Mouse (Mus musculus) embryo, embryonic 9.5 days (tissue): ENCODE measurements around the gene Tmem87a.

Source experiments
- DNase-seq: peaks from one replicate; pipeline ENCODE4 v3.0.0-alpha.2; 2017; ENCODE audit errors: extremely low spot score

The Tmem87a gene

DNA sequence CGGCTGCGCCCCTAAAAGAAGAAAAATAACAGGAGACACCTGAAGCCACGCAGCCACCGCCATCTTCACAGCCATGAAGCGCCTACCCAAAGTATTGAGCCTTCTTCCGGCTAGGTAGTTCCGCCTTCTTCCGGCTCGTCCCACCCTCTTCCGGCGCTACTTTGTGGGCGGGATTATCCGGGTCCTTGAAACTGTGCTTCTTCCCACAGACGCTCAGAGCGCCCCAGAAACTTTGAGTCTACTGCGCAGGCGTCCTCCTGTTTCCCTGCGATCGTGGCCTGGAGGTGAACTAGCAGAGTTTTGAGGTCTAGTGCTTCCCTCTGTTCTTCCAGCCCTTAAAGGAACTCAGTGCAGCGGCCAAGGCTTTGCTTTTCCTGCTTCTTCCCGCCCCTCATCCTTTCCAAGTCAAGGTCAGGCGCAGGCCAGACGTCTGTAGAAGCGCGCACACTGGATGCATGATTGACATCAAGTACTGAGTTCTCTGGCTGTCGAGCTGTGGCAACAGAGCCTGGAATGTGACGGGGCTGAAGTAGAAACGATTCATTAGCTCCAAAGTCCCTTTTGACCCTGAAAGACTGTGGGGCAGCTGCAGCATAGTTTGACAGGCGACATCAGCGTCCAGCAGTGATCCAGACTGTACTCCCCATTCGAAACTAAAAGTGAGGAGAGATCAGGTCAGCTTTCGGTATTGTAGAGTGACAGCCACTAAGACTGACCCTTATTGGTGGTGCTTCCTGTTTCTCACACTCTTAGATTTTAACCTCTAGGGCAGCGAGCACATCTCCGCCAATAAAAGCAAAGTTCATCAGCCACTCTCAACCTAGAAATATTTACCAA lies at the start of gene Tmem87a:
Gene Tmem87a, minus strand, starts transcription at position 128 of the 837 bp plus-strand sequence.
- DNase-seq: peak; percentile 95

DNA sequence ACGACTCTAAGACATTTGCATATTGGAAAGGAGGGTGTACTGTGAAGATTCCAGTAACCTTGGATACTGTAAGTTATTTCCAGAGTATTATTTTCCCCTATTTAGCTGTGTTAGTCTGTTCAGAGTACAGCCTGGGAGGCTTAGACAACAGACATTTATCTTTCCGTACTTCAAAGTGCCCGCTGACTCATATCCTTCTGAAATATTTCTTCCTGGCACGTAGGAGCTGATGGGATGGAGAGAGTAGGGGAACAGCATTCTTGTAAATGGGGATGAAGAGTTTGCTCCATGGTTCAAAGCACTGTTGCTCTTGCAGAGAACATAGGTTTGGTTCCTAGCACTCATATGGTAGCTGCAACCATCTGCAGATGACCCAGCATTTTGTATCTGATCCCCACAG lies 48.7 kb upstream of the Tmem87a start:
- DNase-seq: no peak

DNA sequence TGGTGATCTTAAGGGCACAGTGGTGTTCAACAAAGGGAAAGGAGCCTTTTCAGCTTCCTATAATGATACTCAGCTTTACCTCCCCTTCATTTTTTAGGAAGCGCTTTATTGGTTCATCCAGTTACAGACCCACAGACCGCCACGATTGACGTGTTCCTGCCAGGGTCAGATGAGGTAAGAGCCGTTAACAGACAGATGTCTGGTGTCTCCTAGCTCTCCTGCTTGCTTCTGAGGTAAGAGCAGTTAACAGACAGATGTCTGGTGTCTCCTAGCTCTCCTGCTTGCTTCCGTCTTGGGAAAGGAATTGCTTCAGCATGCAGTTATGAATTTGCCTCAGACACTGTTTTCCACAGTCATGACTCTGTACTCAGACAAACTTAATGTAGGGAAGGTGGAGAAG lies 46.8 kb upstream of the Tmem87a start:
- DNase-seq: no peak

DNA sequence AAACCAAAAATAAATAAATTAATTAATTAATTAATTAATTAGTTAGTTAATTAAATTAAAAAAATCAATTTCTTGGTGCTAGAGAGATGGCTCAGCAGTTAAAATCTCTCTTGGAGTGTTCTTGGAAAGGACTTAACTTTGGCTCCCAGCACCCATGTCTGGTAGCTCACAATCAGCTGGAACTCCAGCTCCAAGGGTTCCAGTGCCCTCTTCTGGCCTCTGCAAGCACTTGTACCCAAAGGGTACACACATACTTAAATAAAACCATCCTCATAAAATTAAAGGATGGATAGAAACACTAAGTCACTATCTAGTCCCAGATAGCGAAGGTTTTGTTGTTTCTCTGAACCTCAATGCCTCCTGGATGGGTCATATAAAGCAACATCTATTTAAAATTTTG lies 43.4 kb upstream of the Tmem87a start:
- DNase-seq: no peak

DNA sequence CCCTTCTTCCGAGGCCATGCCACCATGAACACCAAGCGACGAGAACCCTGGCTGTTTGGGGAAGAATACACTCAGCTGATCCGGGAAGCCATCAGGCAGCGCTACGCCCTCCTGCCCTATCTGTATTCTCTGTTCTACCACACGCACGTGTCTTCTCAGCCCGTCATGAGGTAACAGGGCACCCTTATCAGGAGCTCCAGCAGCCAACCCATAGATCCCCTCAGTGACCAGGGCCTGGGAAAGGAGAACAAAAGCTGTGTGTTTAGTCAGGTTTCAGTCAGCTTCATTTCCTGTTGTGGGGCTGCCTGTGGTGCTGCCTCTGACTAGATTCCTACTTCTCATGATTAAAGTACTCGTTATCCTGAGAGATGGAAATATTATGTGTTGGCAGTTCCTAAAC lies 42.5 kb upstream of the Tmem87a start:
- peak; percentile 2 for DNase-seq

DNA sequence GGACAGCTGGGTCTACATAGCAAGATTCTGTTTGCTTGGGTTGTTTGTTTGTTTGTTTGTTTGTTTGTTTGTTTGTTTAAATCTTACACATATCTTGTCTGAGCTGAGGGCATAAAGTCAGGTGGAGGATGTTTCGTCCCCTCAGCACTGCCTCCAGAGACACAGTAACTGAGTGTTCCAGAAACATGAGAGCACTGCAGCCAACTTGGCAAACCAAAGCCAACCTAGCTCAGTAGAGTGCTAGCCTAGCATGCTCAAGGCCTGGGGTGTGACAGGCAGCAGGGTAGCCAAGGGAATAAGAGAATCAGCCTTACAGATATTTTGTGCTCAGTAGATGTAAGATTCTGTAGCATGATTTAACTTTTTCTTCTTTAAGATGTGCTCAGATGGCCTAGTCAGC lies 40.6 kb upstream of the Tmem87a start:
- DNase-seq: no peak

DNA sequence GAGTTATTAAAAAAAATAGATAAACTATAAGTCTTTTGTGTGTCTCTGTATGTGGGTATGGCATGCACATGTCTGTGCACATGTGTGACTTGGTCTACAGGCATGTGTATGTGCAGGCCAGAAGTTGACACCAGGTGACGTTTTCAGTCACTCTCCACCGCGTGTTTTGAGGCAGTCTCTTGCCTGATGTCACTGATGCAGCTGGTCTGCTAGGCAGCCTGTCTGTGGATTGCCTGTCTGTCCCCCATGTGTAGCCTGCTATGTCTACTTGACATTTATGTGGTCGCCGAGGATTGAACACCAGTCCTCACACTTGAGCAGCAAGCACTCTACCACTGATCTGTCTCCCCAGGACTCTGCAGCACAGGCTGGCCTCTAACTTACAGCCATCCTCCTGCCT lies 20.5 kb upstream of the Tmem87a start:
- DNase-seq: no peak

DNA sequence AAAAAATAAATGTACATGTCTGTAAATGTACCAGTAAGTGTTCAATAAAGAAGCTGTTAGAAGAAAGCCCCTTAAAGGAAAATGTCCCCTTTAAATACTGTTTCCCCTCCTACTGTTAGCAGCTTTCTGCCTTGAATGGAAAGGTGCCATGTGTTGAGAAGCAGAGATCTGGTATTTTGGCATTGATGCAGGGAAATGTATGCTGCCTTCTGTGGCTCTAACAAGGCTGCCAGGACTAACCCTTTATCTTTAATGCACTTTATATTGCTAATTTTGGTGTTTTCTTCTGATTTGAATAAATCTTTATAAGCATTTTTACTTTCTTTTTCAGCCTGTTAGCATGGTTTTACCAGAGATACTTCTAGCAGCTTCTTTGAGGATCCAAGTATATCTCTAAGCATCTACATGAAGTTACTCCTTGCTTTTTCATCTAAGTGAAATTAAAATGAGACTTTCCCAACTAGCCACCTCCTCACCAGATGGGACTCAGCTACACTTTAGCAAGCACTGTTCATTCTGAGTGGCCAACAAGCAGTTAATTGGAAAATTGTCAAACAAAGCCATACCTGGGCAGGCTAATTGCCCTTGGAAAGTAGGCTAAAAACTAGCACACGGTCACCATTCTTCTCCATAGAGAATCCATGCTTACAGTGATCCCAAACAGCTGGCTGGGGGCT lies 11.0 kb upstream of the Tmem87a start:
- DNase-seq: no peak

DNA sequence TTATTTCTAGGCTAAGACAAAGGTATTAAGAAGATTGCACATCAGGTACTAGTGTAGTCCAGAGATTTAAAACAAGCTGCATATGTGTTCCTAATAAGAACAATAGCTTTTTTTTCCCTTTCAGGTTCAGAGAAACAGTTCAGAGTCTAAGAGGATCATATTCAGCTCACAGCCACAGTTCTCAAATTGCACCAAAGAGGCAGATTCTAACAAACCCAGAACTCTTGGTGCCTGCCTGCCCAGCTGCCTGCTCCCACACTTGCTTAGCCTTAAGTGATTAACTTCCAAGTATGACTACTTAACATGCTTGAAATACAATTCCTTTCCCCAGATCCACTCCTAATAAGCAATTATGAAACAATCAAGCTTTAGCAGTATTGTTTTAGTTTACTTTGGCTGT lies 10.2 kb upstream of the Tmem87a start:
- no peak for DNase-seq

DNA sequence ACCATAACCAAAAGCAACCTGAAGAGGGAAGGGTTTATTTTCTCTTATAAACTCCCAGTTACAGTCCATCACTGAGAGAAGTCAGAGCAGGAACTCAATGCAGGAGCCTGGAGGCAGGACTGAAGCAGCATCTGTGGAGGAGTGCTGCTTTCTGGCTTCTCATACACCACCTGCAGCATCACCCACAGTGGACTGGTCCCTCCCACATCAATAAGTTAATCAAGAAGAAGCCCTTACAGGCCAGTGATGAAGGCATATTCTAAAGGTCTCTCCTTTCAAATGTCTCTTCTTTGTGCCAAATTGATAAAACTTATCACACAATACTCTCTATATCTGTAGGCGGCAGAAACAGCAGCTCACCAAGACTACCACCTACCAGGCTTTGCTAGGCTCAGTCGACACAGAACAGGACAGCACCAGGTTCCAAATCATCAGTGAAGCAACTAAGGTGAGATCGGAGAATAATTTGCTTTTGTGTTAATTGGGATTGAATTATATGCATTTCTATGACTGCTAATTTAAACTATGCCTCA lies 7.2 kb upstream of the Tmem87a start:
- no peak for DNase-seq

DNA sequence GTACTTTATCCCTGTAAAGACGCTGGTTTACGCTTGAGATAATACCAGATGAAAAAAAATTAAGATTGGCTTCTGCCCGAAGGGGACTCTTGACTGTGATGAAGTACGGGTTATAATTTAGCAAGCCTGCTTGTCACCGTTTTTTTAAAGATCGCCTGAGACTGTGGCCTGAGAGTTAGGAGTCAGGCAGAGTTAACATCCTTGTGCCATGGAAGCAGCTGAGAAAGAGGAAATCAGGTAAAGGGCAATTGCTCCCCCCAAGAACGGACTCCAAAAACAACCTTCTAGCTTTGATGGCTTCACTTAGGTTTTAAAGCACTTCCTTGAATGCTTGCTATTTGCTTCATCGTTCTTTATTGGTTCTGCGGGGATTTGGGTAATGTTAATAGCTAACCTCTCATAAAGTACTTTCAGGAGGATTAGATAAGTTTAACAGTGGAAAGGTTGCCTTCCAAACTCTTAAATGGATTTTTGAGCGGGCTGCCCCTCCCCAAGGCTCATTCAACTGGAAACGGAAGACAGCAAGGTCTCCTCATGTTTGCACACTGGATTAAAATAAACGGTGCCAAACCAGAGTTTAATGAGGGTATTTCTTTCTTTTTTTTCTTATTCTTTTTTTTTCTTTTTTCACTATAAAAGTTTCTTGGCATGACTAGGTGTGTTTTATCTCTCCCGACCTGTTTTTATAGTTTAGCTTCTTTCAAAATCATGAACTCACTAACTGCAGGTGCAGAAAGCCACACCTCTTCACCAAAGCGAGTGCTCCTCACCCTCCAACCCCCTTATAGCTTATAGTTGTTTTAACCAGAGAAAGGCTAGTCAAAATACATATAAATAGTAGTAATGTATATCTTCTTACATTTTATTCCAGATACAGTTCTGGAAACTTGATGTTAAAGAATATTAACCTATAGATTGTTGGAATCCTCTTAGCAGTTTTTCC lies 1.2 kb upstream of the Tmem87a start:
- no peak for DNase-seq

DNA sequence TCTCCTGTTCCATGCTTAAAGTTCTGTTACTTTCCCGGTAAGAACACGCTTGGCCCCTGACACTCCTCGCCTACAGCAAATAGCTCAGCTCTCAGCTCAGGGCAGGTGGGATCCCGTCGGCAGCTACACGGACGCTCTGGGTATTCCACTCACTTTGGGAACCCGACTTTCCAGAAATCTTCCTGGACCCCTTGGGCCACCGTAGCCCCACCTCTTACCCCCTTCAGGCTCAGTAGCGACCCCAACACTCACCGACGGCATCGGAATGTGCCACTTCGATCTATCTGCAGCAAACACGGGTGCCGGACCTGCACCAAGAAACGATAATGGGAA lies 294 bp downstream of the Tmem87a start, which contains the start of gene Ganc:
Gene Ganc, plus strand, starts transcription at position 244 of the 333 bp plus-strand sequence.
- DNase-seq: no peak

DNA sequence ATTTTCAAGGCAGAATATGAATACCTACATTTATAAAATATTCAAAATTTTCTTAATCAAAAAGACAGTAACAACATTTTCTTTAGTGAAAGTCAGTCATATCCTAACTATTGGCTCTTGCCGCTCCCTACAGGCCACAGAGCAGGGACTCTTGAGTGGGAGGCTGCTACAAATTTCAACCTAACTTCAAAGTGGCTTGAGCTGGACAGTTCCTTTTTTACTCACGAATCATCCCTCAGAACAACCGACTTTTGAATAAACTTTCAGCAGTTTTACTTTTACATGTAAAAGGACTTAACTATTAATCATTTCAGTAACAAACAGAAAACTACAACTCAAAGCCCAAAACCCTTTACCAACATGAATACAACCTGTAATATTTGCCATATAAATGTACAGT lies 1.1 kb downstream of the Tmem87a start:
- no peak for DNase-seq

DNA sequence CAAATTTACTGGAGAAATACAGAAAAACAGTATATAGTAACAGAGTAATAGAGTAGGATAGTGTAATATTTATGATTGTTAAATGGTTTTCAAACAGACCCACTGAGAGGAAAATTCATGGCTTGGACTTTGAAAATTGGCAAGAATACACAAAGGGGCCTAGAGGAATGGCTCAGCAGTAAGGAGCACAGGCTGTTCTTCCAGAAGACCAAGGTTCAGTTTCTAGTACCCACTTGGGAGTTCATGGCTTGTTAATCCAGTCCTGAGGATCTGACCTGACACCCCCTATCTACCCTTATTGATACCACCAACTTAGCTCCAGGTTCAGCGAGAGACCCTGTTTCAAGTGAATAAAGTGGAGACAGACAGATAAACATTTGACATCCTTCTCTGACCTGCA lies 6.0 kb downstream of the Tmem87a start:
- no peak for DNase-seq

DNA sequence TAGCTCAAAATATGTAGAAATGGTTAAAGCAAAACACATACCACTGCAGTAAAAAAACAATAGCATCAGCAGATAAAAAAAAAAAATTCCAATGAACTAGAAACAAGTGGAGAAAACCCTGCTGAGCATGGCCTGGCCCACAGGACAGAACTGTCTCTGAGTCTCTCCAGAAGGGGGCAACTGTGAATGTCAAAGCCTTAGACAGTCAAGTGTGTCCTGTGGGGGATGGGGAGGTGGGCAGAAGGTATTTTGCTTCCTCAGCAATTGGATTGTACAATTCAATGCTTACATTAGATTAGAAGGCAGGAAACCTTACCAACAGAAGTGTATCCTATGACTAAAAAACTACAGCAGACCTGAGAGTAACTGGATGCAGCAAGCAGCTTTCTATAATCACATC lies 11.5 kb downstream of the Tmem87a start:
- no peak for DNase-seq

DNA sequence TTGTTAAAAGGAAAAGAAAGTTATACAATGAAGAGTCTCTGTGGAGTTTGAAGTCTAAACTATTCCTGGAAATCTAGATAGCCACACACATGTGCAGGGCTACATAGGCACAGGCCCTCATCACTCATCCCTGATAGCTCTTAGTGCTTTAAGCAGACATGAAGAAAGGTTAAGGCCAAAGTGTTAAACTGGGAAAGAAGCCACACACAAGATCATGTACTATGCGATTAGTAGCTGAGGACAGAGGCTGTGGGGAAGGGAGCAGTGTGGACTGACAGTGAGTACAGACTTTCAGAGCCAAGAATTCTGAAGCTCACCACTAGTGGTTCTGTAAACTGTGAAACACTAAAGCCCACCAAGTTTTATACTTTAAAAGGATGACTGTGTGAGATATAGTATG lies 13.0 kb downstream of the Tmem87a start:
- DNase-seq: no peak

DNA sequence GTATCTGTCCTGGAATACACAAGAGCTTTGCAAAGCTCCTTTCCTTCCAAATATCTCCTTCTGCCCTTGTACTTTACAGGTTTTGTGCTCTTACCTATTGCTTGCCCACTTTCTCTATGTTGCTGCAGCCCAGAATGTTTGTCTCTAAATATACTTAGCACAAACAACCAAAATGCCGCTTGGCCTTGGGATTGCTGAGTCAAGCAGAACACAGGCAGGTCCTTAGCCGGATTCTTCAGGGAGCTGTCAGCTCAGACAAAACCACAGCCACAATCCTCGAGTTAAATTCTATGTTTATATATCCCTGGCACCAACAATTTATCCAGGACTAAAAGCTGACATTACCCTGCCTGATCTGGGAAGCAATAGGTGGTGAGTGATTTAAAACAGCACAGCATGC lies 14.5 kb downstream of the Tmem87a start:
- DNase-seq: no peak

DNA sequence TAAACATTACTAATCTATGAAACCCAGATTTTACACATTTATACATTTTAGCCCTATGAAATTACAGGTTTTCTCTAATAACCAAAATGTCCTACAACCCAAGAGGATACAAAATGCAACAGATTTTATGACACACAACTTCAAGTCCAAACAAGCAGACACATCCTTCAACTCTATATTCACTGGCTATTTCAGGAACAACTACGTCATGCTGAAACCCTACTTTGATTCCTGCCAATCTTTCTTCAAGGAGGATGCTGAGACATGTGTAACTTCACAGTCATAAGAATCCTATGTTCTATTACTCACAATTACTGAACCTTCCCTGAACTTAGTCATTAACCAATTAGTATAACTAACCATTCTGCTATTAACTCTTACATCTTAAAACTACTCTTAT lies 16.6 kb downstream of the Tmem87a start:
- no peak for DNase-seq

DNA sequence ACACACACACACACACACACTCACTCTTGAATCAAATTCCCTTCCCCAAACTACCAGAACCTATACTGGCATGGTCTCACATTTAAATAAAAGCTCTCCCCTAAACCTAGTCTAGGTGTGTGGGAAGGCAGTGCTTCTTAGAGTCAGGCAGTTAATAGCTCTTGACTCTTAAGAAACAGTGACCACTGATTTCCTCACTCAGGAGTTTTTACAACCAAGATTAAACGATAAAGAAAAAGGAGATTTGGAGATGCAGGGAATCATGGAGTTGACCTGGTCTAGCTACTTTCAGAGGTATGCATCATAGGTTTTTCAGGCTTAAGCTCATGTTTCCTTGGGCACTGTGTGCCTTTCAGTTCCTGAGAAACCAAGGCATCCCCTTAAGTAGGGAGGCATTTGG lies 17.6 kb downstream of the Tmem87a start:
- no peak for DNase-seq

DNA sequence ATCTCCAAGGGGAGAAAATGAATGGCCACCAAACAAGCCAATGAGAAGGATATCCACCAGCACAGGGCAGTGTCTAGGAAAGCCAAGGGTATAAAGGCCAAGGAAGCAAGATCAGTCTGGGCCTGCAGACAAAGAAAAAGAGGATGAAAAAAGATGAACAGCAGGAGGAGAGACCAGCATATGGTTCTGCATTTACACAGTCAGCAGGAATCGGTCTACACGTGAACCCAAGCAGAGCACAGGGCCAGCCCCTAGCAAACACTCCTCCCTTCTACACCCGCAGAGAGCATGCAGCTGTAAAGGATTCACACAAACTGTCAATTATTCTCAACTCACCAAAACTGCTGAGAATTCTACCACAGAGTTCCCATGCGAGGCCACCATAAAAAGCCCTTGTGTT lies 30.1 kb downstream of the Tmem87a start:
- DNase-seq: no peak

DNA sequence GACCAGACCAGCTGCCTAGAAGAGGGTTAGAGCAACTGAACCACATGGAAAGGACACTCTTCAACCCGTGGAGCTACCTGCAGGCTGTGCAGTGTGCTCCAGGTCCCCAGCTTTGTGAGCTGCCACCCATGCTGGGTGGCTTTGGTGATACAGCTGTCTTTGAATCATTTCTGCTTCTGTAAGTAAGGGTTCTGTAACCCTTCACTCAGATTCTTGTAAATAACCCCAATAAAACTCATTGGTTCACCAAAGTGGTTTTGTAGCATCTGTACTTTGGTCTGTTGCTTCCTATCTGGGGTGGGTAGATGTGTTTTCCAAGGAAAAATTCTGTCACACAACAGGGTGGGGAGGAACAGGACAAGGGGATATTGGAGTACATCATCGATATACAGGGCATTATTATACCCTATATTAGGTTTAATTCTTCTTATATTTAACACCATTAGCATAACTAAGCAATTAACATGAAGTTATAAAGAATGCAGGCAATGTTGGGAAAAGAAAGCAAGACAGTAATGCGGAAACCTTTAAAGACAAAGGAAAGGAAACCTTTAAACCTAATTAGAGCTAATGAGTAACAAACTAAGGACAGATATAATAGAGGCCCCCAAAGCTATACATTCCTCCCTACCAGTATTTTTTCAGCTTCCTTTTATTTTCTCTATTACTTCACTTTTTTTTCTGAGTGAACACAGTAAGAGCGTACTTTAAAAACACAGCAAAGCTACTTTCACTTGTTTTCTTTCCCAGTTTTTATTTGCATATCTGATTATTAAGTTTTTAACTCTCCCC lies 36.3 kb downstream of the Tmem87a start:
- no peak for DNase-seq
